ENCODE assay signal across 8 mouse cellular contexts in genomic region chr19:47330743-47331227, GRCm38 (mm10).
A peak's percentile ranks its signal among the peaks of the same experiment; 100 is the strongest.
DNase-seq lines count a peak whose midpoint lies in the region; ATAC-seq and TF ChIP-seq lines count a peak whose summit lies in the region.

No protein-coding gene starts in this region.

- no peak for TF ChIP-seq CTCF in E14TG2a.4 (conservative IDR thresholded peaks at IDR 0.05; ENCODE audit: low read length)

- no peaks in the 10 kb centered on the region for H3K36me3 ChIP-seq in E14TG2a.4 (ENCODE audit: insufficient read depth, low read length)
- no peaks in the 10 kb centered on the region for H3K36me3 ChIP-seq in heart, embryonic 15.5 days
- H3K36me3 ChIP-seq in midbrain, embryonic 12.5 days = no peaks in the 10 kb centered on the region

- 8% methylated on average over 10 of the region's 10 CpGs for WGBS in heart, embryonic 15.5 days
- WGBS in midbrain, embryonic 12.5 days = 17% methylated on average over 10 of the region's 10 CpGs

- peak overlapping the region; percentile 57 for H3K4me3 ChIP-seq in E14TG2a.4 (replicated peaks; ENCODE audit: low read length)
- H3K4me3 ChIP-seq in heart, embryonic 15.5 days = no peak overlapping the region
- no peak overlapping the region for H3K4me3 ChIP-seq in midbrain, embryonic 12.5 days

- no peaks in the 10 kb centered on the region for H3K27me3 ChIP-seq in E14TG2a.4 (ENCODE audit: insufficient read depth, low read length)
- H3K27me3 ChIP-seq in heart, embryonic 15.5 days = no peaks in the 10 kb centered on the region
- no peaks in the 10 kb centered on the region for H3K27me3 ChIP-seq in midbrain, embryonic 12.5 days

- peak overlapping the region; percentile 12 for H3K9ac ChIP-seq in heart, embryonic 15.5 days
- no peak overlapping the region; the same call in 1 of the 2 replicates for H3K9ac ChIP-seq in midbrain, embryonic 12.5 days (replicated peaks)

- no peaks in the 10 kb centered on the region for H3K9me3 ChIP-seq in E14TG2a.4 (ENCODE audit: low read length)
- H3K9me3 ChIP-seq in heart, embryonic 15.5 days (replicated peaks) = no peaks in the 10 kb centered on the region
- H3K9me3 ChIP-seq in midbrain, embryonic 12.5 days = no peaks in the 10 kb centered on the region

- DNase-seq in embryo, embryonic 11 days = peak; percentile 86
- peak; percentile 42 to 55 for DNase-seq in kidney, postnatal 36 days
- peak; percentile 66 for DNase-seq in thymus, postnatal 14 days
- DNase-seq in adrenal gland, postnatal 4 days (ENCODE audit: low spot score in 2 of 2) = no peak
- DNase-seq in Muller cell, postnatal 12 days (ENCODE audit: inconsistent ontology term) = no peak

- ATAC-seq in heart, embryonic 15.5 days (replicated peaks; ENCODE audit: insufficient number of reproducible peaks, insufficient read depth, low FRiP score, low read depth) = peak; percentile 88
- ATAC-seq in midbrain, embryonic 12.5 days (ENCODE audit: low FRiP score, low read depth) = peak; percentile 62

- H3K4me2 ChIP-seq in heart, embryonic 15.5 days = peak overlapping the region; percentile 49
- H3K4me2 ChIP-seq in midbrain, embryonic 12.5 days (replicated peaks) = 0 out of 2 replicates have a peak overlapping the region, but pooled peaks have one; percentile 12

- H3K4me1 ChIP-seq in E14TG2a.4 (replicated peaks; ENCODE audit: low read depth, low read length) = peaks cover 97% of the 10 kb centered on the region
- peaks cover 68% of the 10 kb centered on the region for H3K4me1 ChIP-seq in heart, embryonic 15.5 days (replicated peaks)
- H3K4me1 ChIP-seq in midbrain, embryonic 12.5 days = peaks cover 40% of the 10 kb centered on the region

- peak overlapping the region; percentile 74 for H3K27ac ChIP-seq in heart, embryonic 15.5 days
- peak overlapping the region; percentile 31; the same call in 1 of the 2 replicates for H3K27ac ChIP-seq in midbrain, embryonic 12.5 days (replicated peaks)

Comparison
In these comparisons a context has a peak if more than half of its experiments do, and no peak if none do; other contexts are left out.
1. DNase-seq: peak in embryo, embryonic 11 days (single experiment), kidney, postnatal 36 days (2 of 2) and thymus, postnatal 14 days (single experiment); none in adrenal gland, postnatal 4 days (0 of 2) and Muller cell, postnatal 12 days (single experiment).